11 mouse cellular contexts compared by ENCODE assay signal in genomic region chr12:69481420-69481819, GRCm38 (mm10).
"Had no signal": no experiment of that assay in that cellular context is flagged by ENCODE, and none has a peak within 500 bp of the region (broad histone marks: within the 10 kb centered on the region; RNA-seq: fewer than 3 reads in every experiment).

No protein-coding gene starts in this region.

- H3K4me3 ChIP-seq: myocyte; neural tube, embryonic 15.5 days had no signal

- H3K27ac ChIP-seq: kidney, postnatal 0 days; liver, embryonic 14.5 days; neural tube, embryonic 15.5 days had no signal

- H3K4me2 ChIP-seq: neural tube, embryonic 15.5 days had no signal

- H3K36me3 ChIP-seq: neural tube, embryonic 15.5 days had no signal

- H3K9me3 ChIP-seq: neural tube, embryonic 15.5 days had no signal

- DNase-seq: kidney, adult 11 months; kidney, adult 9 months; kidney, postnatal 36 days; lung, adult 18-20 months; midbrain, embryonic 14.5 days; spleen, adult 18-20 months; thymus, postnatal 36 days had no signal

- H3K27me3 ChIP-seq: neural tube, embryonic 15.5 days had no signal

- H3K9ac ChIP-seq: liver, embryonic 14.5 days; neural tube, embryonic 15.5 days had no signal
